Mouse (Mus musculus) small intestine, adult 2 months (tissue): Measurements from ENCODE around the gene Ambra1. TPM values are rescaled to one million over a fixed set of nuclear protein-coding genes. Genes with fewer than 3 reads are reported as not detected.

Experiments
- H3K27ac ChIP-seq: fragments of 200-500 bp; 2 replicates; pipeline ENCODE4 v1.5.1; 2012; ENCODE audit warnings: low read depth, low read length, control low read depth, inconsistent platforms; ENCODE audit not compliant: insufficient read depth
- H3K27me3 ChIP-seq: fragments of 200-500 bp; 2 replicates; pipeline ENCODE4 v1.6.1; 2012; ENCODE audit warnings: mild to moderate bottlenecking, moderate library complexity, low read length, inconsistent platforms; ENCODE audit not compliant: control insufficient read depth, insufficient read depth
- H3K36me3 ChIP-seq: fragments of 200-500 bp; 2 replicates; pipeline ENCODE4 v1.6.1; 2012; ENCODE audit warnings: mild to moderate bottlenecking, low read length, control low read depth, inconsistent platforms; ENCODE audit not compliant: control insufficient read depth, insufficient read depth
- H3K4me1 ChIP-seq: fragments of 200-500 bp; 2 replicates; pipeline ENCODE4 v1.6.1; 2012; ENCODE audit warnings: low read length, inconsistent platforms, mixed read lengths; ENCODE audit not compliant: control insufficient read depth, insufficient read depth, insufficient read length
- H3K4me3 ChIP-seq: fragments of 200-500 bp; 2 replicates; pipeline ENCODE4 v1.5.1; 2012; ENCODE audit warnings: low read depth, mild to moderate bottlenecking, control low read depth, inconsistent platforms, low read length, moderate library complexity
- CTCF ChIP-seq: fragments of 200-500 bp; IDR thresholded peaks from 2 replicates; pipeline ENCODE4 v1.5.1; 2012; ENCODE audit warnings: low read depth, mild to moderate bottlenecking, control low read depth, inconsistent platforms, low read length, moderate library complexity, mixed read lengths; ENCODE audit not compliant: insufficient replicate concordance, insufficient read length; ENCODE audit errors: extremely low read depth
- POLR2A ChIP-seq: fragments of 200-500 bp; IDR thresholded peaks from 2 replicates; pipeline ENCODE4 v1.6.1; 2012; ENCODE audit warnings: low read depth, mild to moderate bottlenecking, control low read depth, inconsistent platforms, low read length, moderate library complexity
- WGBS: fragments of 180-500 bp; shearing (Covaris S2); methylation state at CpG from one replicate; pipeline ENCODE4 v1.1.7; 2018; 5-methylcytosine and 5-hydroxymethylcytosine counted together
- polyA plus RNA-seq: library from polyadenylated mRNA; depleted of rRNA; stranded (reverse); fragments of >200 nt; gene quantifications from 2 replicates; pipeline ENCODE4 v1.2.3, GENCODE M21; 2012

Gene Ambra1
- polyA plus RNA-seq, 1 experiment = 20.7 TPM

- no peaks in the 10 kb centered on the region for H3K27me3 ChIP-seq
- TF ChIP-seq POLR2A = no peak
- no peak for TF ChIP-seq CTCF
- peaks cover 78% of the 10 kb centered on the region for H3K36me3 ChIP-seq
- H3K27ac ChIP-seq = peak overlapping the region; percentile 72
- peaks cover 10% of the 10 kb centered on the region; the same call in 1 of the 2 replicates for H3K4me1 ChIP-seq
- H3K4me3 ChIP-seq = no peak overlapping the region
- WGBS = 72% methylated on average over 15 of the region's 15 CpGs
These were observed 209.5 kb downstream of the Ambra1 start for GRCm38 (mm10) chr2:91939303-91939935.

DNA sequence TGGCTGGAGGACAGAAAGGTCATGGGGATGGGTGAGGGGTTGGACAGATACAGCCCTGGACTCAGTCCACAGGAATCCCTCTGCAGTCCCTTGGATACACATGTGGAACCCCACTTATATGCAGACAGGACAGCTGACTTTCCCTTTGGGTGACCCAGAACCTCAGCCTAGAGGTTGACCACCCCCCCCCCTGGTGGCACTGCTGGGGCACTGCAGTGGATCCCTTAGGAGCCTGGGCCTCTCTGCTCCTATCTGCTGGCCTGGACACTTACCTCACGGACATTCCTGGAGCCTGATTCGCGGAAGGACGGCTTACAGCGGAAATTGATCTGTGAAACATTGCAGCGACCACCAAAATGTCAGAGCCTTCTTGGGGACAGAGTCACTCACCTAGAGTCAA is 212.4 kb downstream of the Ambra1 start:
- 75% methylated on average over 6 of the region's 6 CpGs for WGBS
- Histone ChIP-seq H3K4me3 (no peak overlapping the region), H3K36me3 (peaks cover 55% of the 10 kb centered on the region), H3K4me1 (peaks cover 13% of the 10 kb centered on the region), H3K27ac (no peak overlapping the region), H3K27me3 (no peaks in the 10 kb centered on the region)
- peak; percentile 42; the same call in 1 of the 2 replicates for TF ChIP-seq CTCF
- no peak for TF ChIP-seq POLR2A

DNA sequence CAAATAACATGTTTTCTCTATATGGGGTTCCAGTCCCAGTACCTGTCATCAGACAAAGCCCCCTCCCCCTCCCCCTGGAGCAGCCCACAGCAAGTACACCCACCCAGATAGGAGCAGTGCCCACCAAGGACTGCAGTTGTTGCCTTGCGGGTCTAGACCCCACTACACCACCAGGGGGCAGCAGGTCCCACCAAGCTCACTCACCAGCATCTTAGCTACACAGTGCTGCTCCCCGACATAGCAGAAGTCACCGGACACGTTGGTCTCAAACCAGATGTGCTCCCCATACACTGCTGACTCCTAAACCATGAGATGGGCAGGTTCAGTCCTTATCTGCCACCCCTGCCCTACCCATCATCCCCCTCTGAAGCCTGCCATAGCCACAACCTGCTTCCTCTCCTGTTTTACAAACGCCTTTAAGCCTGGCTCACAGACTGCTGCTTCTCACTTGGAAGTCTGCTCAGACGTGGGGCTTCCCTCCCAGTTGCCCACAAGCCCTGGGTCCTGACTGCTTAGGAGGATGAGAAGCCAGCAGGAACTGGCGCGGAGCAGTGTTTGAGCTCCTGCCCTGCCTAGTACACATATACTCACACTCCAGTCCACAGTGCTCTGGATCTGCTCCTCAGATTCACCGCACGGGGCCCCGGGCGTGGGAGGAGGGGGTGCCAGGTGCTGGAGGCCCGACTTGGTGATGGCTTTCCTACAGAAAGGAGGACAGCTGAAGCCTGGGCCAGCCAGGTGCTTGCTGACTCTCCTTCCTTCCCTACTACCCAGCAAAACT is 214.4 kb downstream of the Ambra1 start:
- Histone ChIP-seq H3K36me3 (peaks cover 35% of the 10 kb centered on the region), H3K27ac (no peak overlapping the region), H3K4me1 (peaks cover 28% of the 10 kb centered on the region), H3K27me3 (no peaks in the 10 kb centered on the region), H3K4me3 (no peak overlapping the region)
- peak; percentile 91 for TF ChIP-seq CTCF
- TF ChIP-seq POLR2A = no peak
- 50% methylated on average over 13 of the region's 13 CpGs for WGBS

DNA sequence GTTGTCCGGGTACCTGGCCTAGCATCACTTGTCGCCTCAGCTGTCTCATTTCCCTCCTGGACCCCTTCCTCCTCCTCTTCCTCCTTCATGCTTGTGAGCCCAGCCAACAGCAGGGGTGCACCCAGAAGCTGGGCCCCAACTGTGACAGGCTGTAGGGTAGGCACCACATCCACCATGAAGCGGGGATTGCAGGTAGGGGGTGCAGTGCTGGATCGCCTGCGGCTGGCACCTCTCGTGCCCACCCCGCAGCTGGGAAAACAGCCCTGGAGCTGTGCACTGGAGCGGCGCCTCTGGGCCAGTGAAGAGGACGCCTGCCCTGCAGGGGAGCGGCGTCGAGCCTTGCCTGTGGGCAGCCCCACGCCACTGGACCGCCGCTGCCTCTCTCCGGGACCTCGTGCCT is 215.5 kb downstream of the Ambra1 start, which contains the start of gene Gm9821:
Gene Gm9821, plus strand, starts transcription at position 221 of the 400 bp plus-strand sequence.
- no peak within 1 kb of the TSS for H3K27ac ChIP-seq
- no peaks in the 10 kb centered on the region for H3K27me3 ChIP-seq
- WGBS = 92% methylated on average over 18 of the region's 18 CpGs
- H3K4me3 ChIP-seq = no peak within 1 kb of the TSS
- H3K36me3 ChIP-seq = peaks cover 25% of the 10 kb centered on the region
- TF ChIP-seq POLR2A = no peak
- TF ChIP-seq CTCF = no peak
- peaks cover 34% of the 10 kb centered on the region for H3K4me1 ChIP-seq

DNA sequence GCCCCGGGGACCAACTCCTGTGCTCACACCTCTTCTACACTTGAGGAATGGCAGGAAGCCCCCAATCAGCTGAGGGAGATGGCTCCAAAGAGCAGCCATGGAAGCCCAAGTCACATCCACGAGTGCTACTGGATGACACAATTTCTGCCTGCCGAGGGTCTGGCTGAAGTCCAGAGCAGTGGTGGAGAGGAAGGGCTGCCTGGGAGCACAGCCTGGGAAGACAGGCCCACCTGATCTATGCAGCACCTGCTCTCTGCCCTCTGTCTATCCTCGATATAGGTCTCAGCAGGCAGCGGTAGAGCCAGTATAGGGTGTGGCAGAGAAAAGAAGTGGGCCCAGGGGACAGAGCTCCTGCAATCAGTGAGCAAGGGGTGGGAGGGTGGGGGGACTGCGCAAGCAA is 216.9 kb downstream of the Ambra1 start:
- Histone ChIP-seq H3K27ac (no peak overlapping the region), H3K36me3 (peaks cover 17% of the 10 kb centered on the region), H3K4me1 (peaks cover 37% of the 10 kb centered on the region), H3K27me3 (no peaks in the 10 kb centered on the region), H3K4me3 (no peak overlapping the region)
- 21% methylated on average over 6 of the region's 6 CpGs for WGBS
- TF ChIP-seq CTCF = no peak
- no peak for TF ChIP-seq POLR2A

DNA sequence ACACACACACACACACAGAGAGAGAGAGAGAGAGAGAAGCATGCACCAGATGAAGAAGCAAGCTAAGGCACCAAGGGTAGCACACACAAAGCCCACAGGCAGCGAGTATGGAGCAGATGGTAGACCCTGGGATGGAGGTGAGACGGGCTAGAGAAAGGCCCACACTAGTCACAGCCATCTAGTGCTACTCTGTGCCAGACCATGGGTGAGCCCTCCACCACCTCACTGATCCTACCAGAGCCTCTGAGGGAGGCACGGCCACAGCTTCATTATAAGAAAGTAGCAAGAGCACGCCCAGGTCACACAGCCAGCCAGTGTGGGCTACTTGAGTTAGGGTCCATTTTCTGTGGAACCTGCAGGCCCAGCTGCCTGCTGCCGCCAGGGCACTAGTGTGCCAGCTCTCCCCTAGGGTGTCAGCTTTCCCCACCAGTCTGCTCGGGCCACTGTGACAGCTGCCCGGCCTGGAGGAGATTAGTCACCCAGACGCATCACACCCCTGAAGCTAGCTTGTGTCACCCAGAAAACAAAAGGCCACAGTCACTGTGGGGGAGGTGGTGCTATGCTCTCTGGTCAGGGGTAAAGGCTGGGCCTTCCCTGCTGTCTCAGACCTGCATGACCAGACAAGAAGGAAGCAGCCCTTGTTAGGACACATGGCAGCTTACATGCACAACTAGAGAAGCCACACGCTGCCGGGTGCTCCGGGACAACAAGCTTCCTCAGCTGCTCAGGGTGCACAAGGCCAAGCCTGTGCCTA is 217.6 kb downstream of the Ambra1 start:
- no peak for TF ChIP-seq CTCF
- no peak for TF ChIP-seq POLR2A
- WGBS = 32% methylated on average over 11 of the region's 11 CpGs

DNA sequence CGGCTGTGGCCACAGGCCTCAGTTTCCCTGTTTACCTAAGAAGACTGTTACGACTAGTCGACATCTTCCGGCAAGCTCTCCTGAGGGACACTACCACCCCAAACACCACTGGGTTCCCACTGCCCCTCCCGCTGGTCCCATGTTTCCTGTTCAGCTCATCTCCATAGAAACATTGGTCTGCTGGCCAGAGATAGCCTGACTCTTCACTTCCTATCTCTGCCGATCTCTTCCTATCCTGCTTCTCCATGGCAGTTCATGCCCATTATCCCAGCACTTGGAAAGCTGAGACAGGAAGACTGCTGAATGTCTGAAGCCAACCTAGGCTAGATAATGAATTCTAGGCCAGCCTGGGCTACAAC is 218.2 kb downstream of the Ambra1 start:
- Histone ChIP-seq H3K27me3 (no peaks in the 10 kb centered on the region), H3K27ac (peak overlapping the region; percentile 56)
- 30% methylated on average over 6 of the region's 6 CpGs for WGBS

More for the DNA sequence above, 217.6 kb downstream of the Ambra1 start:
- peaks cover 37% of the 10 kb centered on the region for H3K4me1 ChIP-seq
- H3K36me3 ChIP-seq = peaks cover 12% of the 10 kb centered on the region
- H3K4me3 ChIP-seq = peak overlapping the region; percentile 10; the same call in 1 of the 2 replicates
- H3K27ac ChIP-seq = peak overlapping the region; percentile 56
- no peaks in the 10 kb centered on the region for H3K27me3 ChIP-seq

More for the DNA sequence above, 218.2 kb downstream of the Ambra1 start:
- Histone ChIP-seq H3K4me3 (peak overlapping the region; percentile 10; the same call in 1 of the 2 replicates), H3K4me1 (peaks cover 37% of the 10 kb centered on the region), H3K36me3 (peaks cover 12% of the 10 kb centered on the region)
- TF ChIP-seq POLR2A (no peak), CTCF (no peak)
